Mouse (Mus musculus) spleen, postnatal 4 days (tissue): ENCODE data around the gene 4930480E11Rik.
"Not testable (repeated sequence)": the region's sequence is repeated elsewhere in the genome, so short reads cannot be mapped to it uniquely, and the experiment has no call there.

Experiments
- DNase-seq, 2 experiments: peaks; one replicate each; pipeline ENCODE4 v3.0.0; 2022; ENCODE audit warnings: low spot score in 2 of 2

Gene 4930480E11Rik

DNA sequence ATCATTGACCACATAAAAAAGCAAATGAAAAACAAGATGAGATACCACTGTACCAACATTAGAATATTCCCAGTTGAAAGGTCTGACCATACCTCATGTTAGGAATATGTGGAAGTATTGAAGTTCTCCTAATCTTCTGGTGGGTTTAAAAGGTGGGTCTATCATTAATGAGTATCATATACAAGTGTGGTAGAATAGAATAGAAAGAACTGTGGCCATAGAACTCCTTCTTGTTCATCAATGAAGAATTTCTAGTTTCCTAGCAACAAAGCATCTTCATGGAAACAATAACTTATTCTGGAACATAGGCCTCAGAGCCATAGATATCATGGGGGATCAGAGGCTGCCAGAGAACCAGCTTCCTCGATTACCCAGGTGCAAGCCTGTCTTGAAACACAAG lies at the start of gene 4930480E11Rik:
Gene 4930480E11Rik (plus strand): TSS at position 301 of the 400 bp plus-strand sequence.
- no peak for DNase-seq

DNA sequence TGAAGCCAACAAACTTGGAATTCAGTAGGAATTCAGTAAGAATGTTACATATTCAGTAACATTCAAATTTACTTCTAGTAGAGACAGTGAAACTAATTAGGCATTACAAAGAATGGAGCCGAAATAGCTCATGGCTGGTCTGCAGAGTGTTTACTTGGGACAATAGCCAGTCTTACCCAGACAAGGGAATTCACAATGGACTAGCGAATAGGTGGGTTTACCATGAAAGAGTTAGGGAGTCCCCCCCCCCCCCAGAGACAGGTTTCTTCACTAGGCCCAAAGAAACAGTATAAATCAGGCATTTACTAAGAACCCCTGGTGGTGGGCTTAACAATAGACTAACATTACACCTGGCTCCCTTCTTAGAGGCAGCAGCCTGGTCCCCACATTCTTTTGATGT lies 33.9 kb downstream of the 4930480E11Rik start:
- not testable (repeated sequence) for DNase-seq
